Mouse (Mus musculus): ENCODE measurements around the gene Dnmt1. TPM values are rescaled to one million over a fixed set of nuclear protein-coding genes. Genes with fewer than 3 reads are reported as not detected.
A peak's percentile ranks its signal among the peaks of the same experiment; 100 is the strongest.

Gene Dnmt1
- polyA plus RNA-seq, 1 experiment: 41.2 TPM

DNA sequence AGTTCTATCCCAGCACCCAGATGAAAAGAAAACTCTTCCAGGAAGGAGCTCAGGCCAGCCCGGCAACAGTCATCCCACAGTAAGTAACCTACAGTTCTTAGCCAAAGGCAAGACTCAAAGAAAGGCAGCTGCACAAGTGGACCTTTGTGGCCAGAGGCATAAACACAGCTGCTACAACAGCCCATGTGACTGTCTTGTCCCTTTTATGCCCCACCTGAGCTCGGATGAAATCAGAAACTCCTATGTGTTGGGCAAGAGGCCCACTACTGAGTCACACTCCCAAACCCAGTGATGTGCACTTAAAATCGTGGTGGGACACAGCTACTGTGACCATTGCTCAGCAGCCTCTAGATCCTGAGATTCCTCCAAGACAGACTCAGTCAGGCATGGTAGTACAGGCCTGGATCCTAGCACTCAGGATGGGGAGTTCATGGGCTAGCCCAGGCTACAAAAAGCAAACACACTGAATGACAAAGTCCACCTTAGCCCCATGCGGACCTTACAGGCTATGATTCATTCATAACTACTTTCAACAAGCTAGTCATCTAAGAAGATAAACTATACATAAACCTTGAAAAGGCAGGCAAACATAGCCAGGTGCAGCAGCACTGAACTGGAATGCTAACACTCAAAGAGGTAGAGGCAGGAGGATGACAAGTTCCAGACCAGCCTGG lies 14.9 kb downstream of the Dnmt1 start:
- DNase-seq (ENCODE audit: extremely low spot score in 1 of 2, low spot score in 1 of 2): no peak

DNA sequence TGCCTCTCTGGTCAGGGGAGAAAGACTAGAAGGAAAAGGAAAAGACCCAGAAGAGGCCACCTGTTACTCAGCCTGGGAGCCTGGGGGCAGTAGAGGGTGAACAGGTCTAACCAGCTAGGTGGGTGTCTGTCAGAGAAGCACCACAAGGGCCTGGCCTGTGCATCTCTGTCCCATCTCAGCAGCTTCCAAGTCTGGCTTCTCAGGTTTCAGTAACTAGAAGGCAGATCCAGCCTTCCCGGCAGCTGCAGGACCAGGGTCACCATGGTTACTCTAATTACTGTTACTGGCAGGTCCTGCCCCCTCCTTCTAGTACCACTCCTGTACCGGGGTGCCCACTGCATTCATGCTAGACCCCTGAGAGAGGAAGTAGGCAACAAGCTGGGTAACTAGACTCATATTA lies 15.8 kb downstream of the Dnmt1 start:
- DNase-seq (ENCODE audit: extremely low spot score in 1 of 2, low spot score in 1 of 2): no peak

DNA sequence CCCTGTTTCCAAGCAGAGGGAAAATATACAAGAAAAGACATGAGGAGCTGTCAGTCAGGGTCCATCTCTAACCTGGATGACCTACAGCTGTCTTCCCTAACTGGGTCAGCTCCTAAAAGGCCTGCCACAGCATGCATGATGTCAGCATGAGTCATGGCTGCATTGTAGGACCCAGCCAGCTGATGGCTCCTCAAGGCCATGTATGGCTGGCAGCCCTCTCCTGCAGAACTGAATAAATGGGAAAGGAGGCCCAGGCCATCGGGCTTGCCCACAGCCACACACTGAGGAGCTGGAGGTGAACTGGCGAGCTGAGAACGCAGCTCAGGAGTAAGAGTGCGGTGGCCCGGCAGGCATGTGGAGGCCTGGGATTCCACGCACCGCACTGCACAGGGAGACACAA lies 16.3 kb downstream of the Dnmt1 start:
- no peak for DNase-seq (ENCODE audit: extremely low spot score in 1 of 2, low spot score in 1 of 2)

DNA sequence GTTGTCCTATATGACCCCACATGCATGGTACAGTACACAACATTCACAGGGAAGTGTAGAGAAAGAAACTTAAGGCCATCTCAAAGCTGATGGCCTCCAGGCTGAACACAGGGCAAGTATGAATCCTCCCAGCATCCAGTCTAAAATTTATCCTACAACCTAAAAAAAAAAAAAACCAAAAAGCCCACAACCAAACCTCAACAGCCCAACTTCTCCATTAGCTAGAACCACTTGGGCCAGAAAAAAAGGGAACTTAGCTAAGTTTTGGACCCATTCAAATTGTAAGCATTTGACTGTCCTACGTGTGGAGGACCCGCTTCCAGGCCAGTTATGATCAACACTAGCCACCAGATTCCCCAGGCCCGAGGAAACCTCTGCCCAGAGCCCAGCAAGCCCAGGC lies 36.4 kb downstream of the Dnmt1 start:
- DNase-seq (ENCODE audit: extremely low spot score in 1 of 2, low spot score in 1 of 2): no peak

DNA sequence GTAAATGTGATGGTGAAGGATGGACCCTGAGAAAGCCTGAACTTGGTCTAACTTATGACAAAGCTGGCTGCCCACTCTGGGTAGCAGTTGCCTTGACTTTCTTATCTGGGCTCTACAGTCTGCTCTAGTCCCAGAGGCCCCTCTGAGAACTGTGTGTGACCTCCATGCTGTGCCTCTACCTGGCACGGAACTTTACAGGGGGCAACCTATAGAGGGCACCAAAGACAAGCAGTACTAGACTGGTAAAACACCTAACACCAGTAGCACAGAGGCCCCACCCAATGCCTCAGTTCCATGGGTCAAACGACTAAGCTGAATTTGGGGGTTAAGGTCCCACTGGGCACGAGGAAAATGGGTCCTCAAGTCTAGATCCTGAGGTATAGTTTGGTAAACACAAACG lies 43.5 kb downstream of the Dnmt1 start:
- no peak for DNase-seq (ENCODE audit: extremely low spot score in 1 of 2, low spot score in 1 of 2)

DNA sequence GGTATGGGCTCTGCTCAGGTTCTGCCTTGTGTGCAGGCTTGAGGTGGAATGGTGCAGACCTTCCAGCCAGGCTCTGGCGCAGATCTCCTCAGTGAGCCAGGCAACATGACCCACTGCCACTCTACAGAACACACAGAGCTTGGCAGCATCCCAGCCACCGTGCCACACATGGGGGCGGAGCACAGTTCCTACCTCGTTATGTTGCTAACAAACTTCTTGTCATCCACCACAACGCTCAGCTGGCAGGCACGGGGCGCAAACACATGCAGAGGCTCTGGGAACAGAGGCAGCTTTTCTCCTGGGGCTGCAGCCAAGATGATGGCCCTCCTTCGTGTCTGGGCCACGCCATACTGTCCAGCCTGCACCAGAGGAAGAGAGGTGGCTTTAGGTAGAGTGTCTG lies 49.7 kb downstream of the Dnmt1 start:
- peak; percentile 49 to 50 for DNase-seq (ENCODE audit: extremely low spot score in 1 of 2, low spot score in 1 of 2)

DNA sequence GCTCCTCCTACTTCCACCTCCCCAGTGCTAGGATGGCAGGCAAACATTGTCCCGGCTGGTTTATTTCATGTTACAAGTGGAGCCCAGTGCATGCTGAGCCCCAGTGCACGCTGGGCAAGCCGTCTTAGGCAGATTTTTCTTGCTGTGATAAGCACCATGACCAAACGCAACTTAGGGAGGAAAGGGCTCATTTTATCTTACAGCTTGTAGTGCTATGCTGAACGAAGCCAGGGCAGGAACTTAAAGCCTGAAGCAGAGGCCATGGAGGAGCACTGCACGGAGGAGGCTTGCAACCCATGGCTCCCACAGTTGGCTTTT lies 57.6 kb downstream of the Dnmt1 start:
- DNase-seq (ENCODE audit: extremely low spot score in 1 of 2, low spot score in 1 of 2): no peak

DNA sequence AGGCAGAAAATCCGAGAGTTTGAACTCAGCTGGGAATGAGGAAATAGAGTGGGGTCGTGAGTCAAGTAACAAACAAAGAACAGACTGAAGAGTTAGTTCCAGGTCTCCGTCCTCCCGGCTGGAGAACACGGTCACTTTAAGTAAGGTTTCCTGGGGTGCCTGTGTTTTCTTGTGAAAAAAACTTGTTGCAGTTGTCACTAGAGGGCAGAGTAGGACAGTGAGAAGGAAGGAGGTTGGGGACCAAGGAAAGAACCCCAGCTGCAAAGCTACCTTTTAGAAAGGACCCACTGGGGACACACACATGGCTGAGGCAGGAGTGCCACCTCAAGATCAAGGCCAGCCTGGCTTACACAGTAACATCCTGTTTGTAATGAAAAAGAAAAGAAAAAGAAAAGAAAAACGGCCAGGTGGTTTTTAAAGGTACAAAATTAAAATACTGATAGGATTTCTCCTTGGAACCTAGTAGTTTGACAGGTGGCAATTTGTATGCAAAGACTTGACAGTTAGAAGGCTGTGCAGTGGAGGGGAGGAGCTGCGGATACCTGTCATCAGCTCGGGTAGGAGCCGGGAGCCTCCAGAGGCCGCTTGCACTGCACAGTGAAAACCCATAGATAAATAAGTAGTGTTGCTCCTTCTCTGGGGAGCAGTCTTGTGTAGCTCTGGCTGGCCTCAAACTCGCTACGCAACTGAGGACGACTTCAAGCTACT lies 58.1 kb downstream of the Dnmt1 start:
- DNase-seq (ENCODE audit: extremely low spot score in 1 of 2, low spot score in 1 of 2): peak in 1 of 2 experiments; percentile 66

DNA sequence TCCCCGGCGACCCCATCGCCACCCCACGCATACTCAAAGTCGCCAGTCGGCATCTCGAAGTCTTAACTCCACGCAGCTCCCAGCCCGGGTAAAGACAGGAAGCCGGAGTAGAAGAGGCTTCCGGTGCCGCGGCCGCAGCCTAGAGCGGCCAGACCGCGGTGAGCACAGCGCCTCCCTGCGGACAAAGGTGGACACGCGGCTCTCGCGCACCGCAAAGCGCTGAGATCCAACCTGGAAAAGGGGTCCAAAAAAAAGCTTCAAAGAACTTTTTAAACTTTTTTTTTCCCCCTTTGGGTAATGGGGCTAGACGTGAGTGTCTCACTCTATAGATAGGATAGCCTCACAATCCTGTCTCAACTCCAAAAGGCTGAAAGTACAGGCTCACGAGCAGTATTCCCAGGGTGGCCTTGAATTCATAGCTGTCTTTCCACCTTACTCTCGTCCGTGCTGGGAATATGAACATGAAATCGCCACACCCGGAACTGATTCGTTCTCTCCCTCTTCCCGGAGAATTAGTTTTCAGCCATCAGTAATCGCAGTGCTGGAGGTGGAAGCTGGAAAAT lies 61.1 kb downstream of the Dnmt1 start, which contains the start of gene Eif3g:
Gene Eif3g (minus strand): TSS at position 113 of the 563 bp plus-strand sequence.
- DNase-seq (ENCODE audit: extremely low spot score in 1 of 2, low spot score in 1 of 2): peak in 1 of 2 experiments; percentile 89

DNA sequence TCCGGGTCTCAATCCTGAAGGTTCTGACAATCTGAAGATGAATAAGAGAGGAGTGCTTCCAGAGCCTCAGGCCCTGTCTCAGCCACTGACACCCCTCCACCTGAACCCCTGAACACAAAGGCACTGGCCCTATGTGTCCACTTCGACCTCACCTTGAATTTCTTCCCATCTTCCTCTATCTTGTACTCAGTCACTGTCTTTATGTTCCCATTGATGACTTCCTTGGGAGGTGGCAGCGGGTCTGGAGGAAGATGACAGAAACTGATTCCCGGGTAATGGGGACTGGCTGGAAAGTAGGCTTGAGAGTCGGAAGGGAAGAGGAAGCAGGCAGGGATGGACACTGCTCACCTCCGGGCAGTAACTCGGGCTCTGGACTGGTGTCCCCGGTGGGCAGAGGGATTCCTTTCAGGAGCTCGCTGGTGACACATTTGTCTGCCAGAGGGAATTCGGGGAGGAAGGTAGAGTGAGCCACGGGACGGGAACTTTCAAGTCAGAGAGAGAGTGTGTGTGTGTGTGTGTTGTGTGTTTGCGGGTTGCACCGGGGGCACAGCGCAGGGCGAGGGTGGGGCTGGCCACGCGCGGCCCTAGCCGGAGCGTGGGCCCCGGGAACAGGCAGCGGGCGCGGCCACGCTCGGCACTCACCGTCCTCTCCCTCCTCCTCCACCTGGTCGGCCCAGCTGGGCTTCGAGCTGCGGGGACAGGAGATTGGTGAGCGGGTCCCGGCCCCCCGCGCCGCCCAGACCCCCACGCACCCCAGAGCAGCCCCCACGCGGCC lies 61.8 kb downstream of the Dnmt1 start:
- DNase-seq (ENCODE audit: extremely low spot score in 1 of 2, low spot score in 1 of 2): no peak

DNA sequence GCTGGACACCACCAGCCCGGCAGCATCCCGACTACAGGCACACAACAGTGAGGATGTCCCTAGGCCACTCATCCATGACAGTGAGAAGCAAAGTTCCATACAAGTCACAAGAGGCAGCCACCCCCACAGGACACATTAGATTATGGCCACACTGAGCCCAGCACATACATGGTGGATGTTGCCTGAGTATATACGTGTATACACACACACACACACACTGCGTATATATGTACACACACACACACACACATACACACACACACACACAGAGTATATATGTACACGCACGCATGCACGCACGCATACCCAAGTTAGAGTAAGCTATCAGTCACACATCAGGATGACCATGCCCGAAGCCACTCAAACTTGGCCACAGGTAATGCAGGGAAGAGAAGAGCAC lies 64.3 kb downstream of the Dnmt1 start:
- DNase-seq (ENCODE audit: extremely low spot score in 1 of 2, low spot score in 1 of 2): no peak

DNA sequence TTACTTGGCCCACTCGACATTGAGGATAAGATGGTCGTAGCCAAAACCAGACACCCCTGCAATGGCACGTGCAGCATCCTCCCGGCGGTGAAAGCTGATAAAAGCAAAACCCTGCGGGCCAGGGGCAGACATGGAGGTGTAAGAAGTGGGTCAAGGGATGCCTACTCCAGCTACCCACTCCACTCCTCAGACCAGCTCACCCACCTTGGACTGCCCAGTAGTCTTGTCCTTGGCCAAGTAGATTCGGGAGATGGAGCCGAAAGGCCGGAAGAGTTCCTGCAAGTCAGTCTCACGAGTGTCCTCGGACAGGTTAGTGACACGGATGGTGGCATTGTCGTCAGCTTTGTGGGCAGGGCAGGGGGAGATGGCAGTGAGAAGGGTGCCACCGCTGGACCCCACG lies 65.1 kb downstream of the Dnmt1 start:
- no peak for DNase-seq (ENCODE audit: extremely low spot score in 1 of 2, low spot score in 1 of 2)

DNA sequence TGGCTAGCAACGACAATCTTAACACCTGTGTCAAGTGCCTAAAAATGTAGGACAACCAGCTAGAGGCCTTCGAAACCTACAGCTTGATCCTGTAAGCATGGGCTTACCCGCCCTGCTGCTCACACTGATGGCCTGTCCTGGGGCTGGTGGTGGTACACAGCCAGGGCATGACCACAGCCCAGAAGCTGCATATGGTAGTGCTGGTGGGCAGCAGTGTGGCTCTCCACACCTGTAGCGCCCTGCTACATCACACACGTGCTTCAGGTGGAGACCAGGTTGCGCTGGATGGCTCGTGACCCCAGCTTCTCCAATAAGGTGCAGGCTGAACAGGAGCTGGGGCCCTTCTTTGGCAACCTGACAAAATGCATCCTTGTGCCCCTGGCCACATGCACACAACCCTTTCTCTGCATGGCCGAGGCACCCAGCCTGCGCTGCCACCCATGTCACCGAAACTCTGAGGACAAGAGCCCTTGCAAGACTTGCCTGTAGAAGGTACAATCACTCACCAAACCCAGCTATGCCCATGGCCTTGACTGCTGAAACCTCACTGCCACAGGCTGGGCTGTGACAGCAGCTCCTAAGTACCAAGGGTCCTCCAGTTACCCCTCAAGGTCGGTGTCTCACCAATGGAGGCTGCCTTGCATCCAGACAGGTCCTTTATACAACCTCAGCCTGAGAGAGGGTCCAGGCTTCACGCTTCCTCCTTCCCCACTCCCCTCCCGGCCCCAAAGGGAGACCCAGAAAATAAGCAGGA lies 65.9 kb downstream of the Dnmt1 start:
- DNase-seq (ENCODE audit: extremely low spot score in 1 of 2, low spot score in 1 of 2): no peak

DNA sequence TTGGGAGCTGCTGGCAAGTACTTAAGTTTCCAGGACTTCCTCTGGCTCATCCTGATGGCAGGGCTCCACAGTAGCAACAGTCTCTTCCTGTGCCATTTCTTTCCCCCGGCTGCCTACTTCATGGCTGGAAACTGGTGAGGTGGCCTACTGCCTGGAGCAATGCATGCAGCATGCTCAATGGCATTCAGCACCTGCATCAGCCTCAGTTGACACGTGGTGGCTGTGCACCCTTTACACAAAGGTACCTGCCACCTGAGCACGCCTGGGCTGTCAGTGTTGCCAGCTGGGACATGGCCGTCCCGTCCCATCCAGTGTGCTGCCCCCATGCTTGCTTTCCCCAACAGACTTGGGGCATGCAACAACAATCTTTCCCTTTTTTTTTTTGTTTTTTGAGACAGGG lies 66.6 kb downstream of the Dnmt1 start:
- no peak for DNase-seq (ENCODE audit: extremely low spot score in 1 of 2, low spot score in 1 of 2)

DNA sequence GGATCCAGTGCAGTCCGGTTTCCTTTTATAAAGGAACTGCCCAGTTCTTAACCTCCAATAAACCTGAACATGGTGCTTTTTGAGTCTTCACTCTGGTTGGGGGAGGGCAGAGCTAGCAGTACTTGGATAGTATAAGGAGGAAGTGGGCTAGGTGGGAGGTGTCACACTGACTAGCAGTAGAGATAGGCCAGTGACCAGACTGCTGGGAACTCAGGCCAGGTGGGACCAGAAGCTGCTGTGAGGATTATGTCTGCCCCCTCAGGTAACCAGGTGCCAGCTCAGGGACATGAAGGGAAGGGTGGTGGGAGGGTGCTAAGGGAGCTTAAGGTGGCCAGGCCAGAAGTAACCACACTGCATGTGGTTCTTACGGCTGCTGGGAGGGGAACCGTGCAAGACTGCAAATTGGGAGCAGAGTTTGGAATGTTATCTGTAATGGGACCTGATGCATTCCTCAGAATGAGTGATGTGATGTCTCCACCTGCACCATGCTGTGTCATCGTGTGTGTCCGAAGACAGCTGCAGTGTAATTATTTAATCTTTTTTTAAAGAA lies 67.5 kb downstream of the Dnmt1 start:
- no peak for DNase-seq (ENCODE audit: extremely low spot score in 1 of 2, low spot score in 1 of 2)

DNA sequence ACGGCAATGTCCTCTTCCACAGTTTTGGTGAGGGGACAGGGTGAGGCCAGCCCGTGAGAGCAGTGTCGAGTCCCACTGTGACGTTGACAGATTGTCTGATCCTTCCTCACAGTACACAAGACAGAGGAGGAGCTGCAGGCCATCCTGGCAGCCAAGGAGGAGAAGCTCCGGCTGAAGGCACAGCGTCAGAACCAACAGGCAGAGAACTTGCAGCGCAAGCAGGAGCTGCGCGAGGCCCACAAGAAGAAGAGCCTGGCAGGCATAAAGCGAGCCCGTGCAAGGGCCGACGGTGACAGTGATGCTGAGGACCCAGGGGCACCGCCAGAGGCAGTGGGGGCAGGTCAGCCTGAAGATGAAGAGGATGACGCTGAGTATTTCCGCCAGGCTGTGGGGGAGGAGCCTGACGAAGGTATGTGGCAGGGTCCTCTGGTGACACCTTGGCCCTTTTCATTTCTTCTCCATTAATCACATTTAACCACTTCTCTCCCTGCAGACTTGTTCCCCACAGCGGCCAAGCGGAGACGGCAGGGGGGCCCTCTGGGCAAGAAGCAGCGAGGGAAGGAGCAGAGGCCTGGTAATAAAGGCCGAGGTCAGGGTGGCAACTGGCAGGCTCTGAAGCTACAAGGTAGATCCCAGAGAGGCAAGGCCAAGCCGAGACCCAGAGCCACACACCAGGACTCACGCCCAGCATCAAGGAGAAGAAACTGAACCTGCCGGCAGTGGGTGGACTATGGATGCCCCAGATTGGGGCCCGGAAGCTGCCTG lies 68.2 kb downstream of the Dnmt1 start:
- DNase-seq (ENCODE audit: extremely low spot score in 1 of 2, low spot score in 1 of 2): no peak

DNA sequence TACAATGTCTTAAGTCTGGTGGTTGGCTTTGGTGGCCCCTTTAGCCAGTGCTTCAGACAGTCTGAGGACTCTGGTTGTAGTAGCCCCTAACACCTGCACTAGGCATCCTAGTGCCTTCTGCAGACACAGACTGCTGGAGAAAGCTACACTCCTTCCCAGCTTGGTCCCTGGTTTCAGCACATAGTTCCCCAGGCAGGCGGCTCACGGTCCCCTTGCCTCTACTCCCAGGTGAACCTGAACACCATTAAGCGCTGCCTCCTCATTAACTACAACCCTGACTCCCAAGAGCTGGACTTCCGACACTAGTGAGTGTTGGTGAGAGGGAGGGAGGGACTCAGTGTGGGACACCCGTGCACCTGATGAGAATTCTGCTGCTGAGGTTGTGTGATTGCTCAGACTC lies 69.3 kb downstream of the Dnmt1 start:
- no peak for DNase-seq (ENCODE audit: extremely low spot score in 1 of 2, low spot score in 1 of 2)

DNA sequence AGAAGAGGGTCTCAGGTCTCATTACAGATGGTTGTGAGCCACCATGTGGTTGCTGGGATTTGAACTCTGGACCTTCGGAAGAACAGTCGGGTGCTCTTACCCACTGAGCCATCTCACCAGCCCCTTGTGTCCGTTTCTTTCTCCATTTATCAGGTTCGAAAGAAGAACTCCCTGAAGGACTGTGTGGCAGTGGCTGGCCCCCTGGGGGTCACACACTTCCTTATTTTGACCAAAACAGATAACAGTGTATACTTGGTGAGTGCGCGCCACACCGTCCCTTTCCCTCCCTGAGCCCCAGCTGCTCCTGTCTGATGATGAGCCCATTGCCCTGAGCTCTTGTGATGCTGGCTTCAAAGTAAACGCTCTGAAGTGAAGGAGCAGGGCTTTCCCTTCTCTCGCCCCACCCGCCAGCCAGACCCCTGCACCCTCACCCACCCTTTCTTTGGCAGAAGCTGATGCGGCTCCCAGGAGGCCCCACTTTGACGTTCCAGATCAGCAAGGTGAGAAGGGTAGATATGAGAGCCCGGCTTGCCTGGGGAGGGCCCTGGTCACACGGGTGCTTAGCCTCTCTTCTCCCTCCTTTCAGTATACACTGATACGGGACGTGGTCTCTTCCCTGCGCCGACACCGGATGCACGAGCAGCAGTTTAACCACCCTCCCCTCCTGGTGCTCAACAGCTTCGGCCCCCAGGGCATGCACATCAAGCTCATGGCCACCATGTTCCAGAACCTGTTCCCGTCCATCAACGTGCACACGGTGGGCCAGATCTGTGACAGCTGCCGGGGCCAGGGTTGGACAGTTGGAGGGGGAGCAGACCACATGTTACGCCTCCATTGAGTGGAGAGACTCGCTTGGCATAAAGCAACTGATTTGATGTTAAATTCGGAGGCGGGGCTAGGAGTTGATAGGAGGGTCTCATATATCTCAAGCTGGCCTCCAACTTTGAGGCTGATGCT lies 70.2 kb downstream of the Dnmt1 start:
- no peak for DNase-seq (ENCODE audit: extremely low spot score in 1 of 2, low spot score in 1 of 2)

DNA sequence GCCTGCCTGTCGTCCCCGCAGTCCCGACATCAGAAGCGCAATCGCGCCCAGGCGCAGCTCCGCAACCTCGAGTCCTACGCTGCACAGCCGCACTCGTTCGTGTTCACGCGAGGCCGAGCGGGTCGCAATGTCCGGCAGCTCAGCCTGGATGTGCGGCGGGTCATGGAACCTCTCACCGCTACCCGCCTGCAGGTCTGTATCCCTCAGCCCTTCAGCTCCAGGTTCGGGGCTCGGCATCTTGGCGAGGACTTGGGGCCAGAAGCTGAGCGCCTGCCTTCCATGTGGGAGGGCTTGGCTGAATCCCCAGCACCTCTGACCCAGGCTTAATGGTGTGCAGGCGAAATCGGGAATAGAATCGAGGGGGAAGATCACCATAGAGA lies 71.3 kb downstream of the Dnmt1 start:
- no peak for DNase-seq (ENCODE audit: extremely low spot score in 1 of 2, low spot score in 1 of 2)
